Mouse (Mus musculus) liver, embryonic 14.5 days (tissue): ENCODE measurements around the gene Slx4. TPM values are rescaled to one million over a fixed set of nuclear protein-coding genes. Genes with fewer than 3 reads are reported as not detected.

ENCODE experiments used
- ATAC-seq: fragments of 200-750 bp; cut with Nextera tagmentation; 2 replicates; pipeline ENCODE4 v1.8.0; 2017; ENCODE audit warnings: moderate number of reproducible peaks, mild to moderate bottlenecking, moderate library complexity; ENCODE audit not compliant: insufficient read depth
- DNase-seq, 3 experiments: peaks; one replicate each; pipeline ENCODE4 v3.0.0-alpha.2; 2012 to 2013; ENCODE audit warnings: low read depth in 3 of 3, low spot score in 3 of 3
- H3K27ac ChIP-seq: fragments of 300-500 bp; sonication (generic); 2 replicates; pipeline ENCODE4 v1.5.1; 2014; ENCODE audit warnings: moderate library complexity, mild to moderate bottlenecking, control low read depth, inconsistent platforms
- H3K27me3 ChIP-seq: fragments of 300-500 bp; sonication (generic); 2 replicates; pipeline ENCODE4 v1.6.1; 2014; ENCODE audit warnings: mild to moderate bottlenecking, low read length, moderate library complexity; ENCODE audit not compliant: control insufficient read depth, insufficient read depth
- H3K36me3 ChIP-seq: fragments of 300-500 bp; sonication (generic); replicated peaks from 2 replicates; pipeline ENCODE4 v1.6.1; 2014; ENCODE audit warnings: low read depth; ENCODE audit not compliant: control insufficient read depth, insufficient read depth
- H3K4me1 ChIP-seq, 2 experiments: fragments of 200-500 bp in 1 of 2; fragments of 300-500 bp in 1 of 2; sonication (generic) in 1 of 2; replicated peaks; 2 replicates each; pipeline ENCODE4 v1.6.1; 2012 to 2014; ENCODE audit warnings: antibody characterized with exemption in 1 of 2, inconsistent platforms in 1 of 2, low read length in 1 of 2; ENCODE audit not compliant: control insufficient read depth in 2 of 2, insufficient read depth in 2 of 2
- H3K4me2 ChIP-seq: fragments of 300-500 bp; sonication (generic); 2 replicates; pipeline ENCODE4 v1.6.1; 2014; ENCODE audit warnings: low read depth, mild to moderate bottlenecking, control low read depth, moderate library complexity
- H3K4me3 ChIP-seq, 2 experiments: fragments of 200-500 bp in 1 of 2; fragments of 300-500 bp in 1 of 2; sonication (generic) in 1 of 2; 2 replicates each; pipeline ENCODE4 v1.5.1; 2012 to 2014; ENCODE audit warnings: low read depth in 2 of 2, low read length in 2 of 2, mild to moderate bottlenecking in 2 of 2, control low read depth in 1 of 2, inconsistent platforms in 1 of 2, moderate library complexity in 1 of 2; ENCODE audit not compliant: insufficient read depth in 1 of 2
- H3K9ac ChIP-seq: fragments of 300-500 bp; sonication (generic); replicated peaks from 2 replicates; pipeline ENCODE4 v1.6.1; 2014; ENCODE audit warnings: mild to moderate bottlenecking, control low read depth, moderate library complexity
- H3K9me3 ChIP-seq: fragments of 300-500 bp; sonication (generic); 2 replicates; pipeline ENCODE4 v1.6.1; 2016; ENCODE audit warnings: low read length, mixed read lengths; ENCODE audit not compliant: control insufficient read depth
- CTCF ChIP-seq: IDR thresholded peaks from 2 replicates; pipeline ENCODE4 v1.5.1; 2016; ENCODE audit warnings: antibody characterized with exemption, low read depth, control low read depth
- EP300 ChIP-seq: IDR thresholded peaks from 2 replicates; pipeline ENCODE4 v1.6.1; 2016; ENCODE audit warnings: antibody characterized with exemption, low read depth
- WGBS: fragments of 180-500 bp; shearing (Covaris S2); extraction: QIAGEN DNeasy Blood & Tissue Kit; methylation state at CpG from one replicate; pipeline ENCODE4 v1.1.7; 2014; ENCODE audit not compliant: insufficient replicate concordance; 5-methylcytosine and 5-hydroxymethylcytosine counted together
- polyA plus RNA-seq, 2 experiments: library from polyadenylated mRNA; depleted of rRNA in 1 of 2; stranded (reverse) in 1 of 2; unstranded in 1 of 2; fragments of >200 nt; fragmentation: Nextera tagmentation in 1 of 2; extraction: Ambion mirVana in 1 of 2; gene quantifications; 2 replicates each; pipeline versions ENCODE4 v1.2.1 to v1.2.3; 2012 to 2014

The Slx4 gene
- polyA plus RNA-seq, 2 experiments: 7.6 to 15.0 TPM

GRCm38 (mm10) chr16:3933536-3933935, 70.0 kb downstream of the Slx4 start:
- DNase-seq (no peak), ATAC-seq (no peak)
- no peaks in the 10 kb centered on the region for H3K4me1 ChIP-seq
- H3K9me3 ChIP-seq: no peaks in the 10 kb centered on the region
- H3K36me3 ChIP-seq: no peaks in the 10 kb centered on the region; the same call in 1 of the 2 replicates
- H3K9ac ChIP-seq: no peak overlapping the region
- H3K27me3 ChIP-seq: no peaks in the 10 kb centered on the region
- H3K27ac ChIP-seq: no peak overlapping the region
- TF ChIP-seq EP300 (no peak), CTCF (no peak)
- 73% methylated on average over 6 of the region's 6 CpGs for WGBS
- H3K4me2 ChIP-seq: no peak overlapping the region
- H3K4me3 ChIP-seq: no peak overlapping the region

- no peak for TF ChIP-seq CTCF
- no peak for TF ChIP-seq EP300
- DNase-seq (no peak), ATAC-seq (no peak)
- Histone ChIP-seq H3K4me3 (no peak overlapping the region), H3K9ac (no peak overlapping the region), H3K36me3 (peaks cover 6% of the 10 kb centered on the region), H3K4me1 (no peaks in the 10 kb centered on the region), H3K27me3 (no peaks in the 10 kb centered on the region), H3K9me3 (no peaks in the 10 kb centered on the region), H3K4me2 (no peak overlapping the region), H3K27ac (no peak overlapping the region)
- 57% methylated on average over 7 of the region's 7 CpGs for WGBS
These were observed 74.4 kb downstream of the Slx4 start for GRCm38 (mm10) chr16:3929151-3929550.

Other genes starting within 250 kb of the Slx4 start
- not detected in 2 replicates for gene Olfr15, start 172.9 kb downstream of the Slx4 start, polyA plus RNA-seq (2012; rRNA removed)
- not detected in 2 replicates for gene Olfr15, start 172.9 kb downstream of the Slx4 start, polyA plus RNA-seq (2014; fragmentation: Nextera tagmentation; extraction: Ambion mirVana)
- 0.34 and 0.35 TPM in 2 replicates for gene Zfp174, start 156.5 kb downstream of the Slx4 start, polyA plus RNA-seq (2012; rRNA removed)
- 0.22 and 0.27 TPM in 2 replicates for gene Zfp174, start 156.5 kb downstream of the Slx4 start, polyA plus RNA-seq (2014; fragmentation: Nextera tagmentation; extraction: Ambion mirVana)
- gene Naa60, start 131.4 kb downstream of the Slx4 start, polyA plus RNA-seq (2012; rRNA removed): 14.9 and 15.5 TPM in 2 replicates
- 19.3 and 20.4 TPM in 2 replicates for gene Naa60, start 131.4 kb downstream of the Slx4 start, polyA plus RNA-seq (2014; fragmentation: Nextera tagmentation; extraction: Ambion mirVana)
- gene Zfp597, start 119.2 kb downstream of the Slx4 start, polyA plus RNA-seq (2012; rRNA removed): 1.6 and 2.0 TPM in 2 replicates
- 1.4 and 2.0 TPM in 2 replicates for gene Zfp597, start 119.2 kb downstream of the Slx4 start, polyA plus RNA-seq (2014; fragmentation: Nextera tagmentation; extraction: Ambion mirVana)
- gene Gm20695, start 119.1 kb downstream of the Slx4 start, polyA plus RNA-seq (2012; rRNA removed): 0.17 and 0.26 TPM in 2 replicates
- gene Gm20695, start 119.1 kb downstream of the Slx4 start, polyA plus RNA-seq (2014; fragmentation: Nextera tagmentation; extraction: Ambion mirVana): 0.46 and 0.75 TPM in 2 replicates
- gene 1700037C18Rik, start 95.1 kb downstream of the Slx4 start, polyA plus RNA-seq (2012; rRNA removed): 0.75 and 1.4 TPM in 2 replicates
- gene 1700037C18Rik, start 95.1 kb downstream of the Slx4 start, polyA plus RNA-seq (2014; fragmentation: Nextera tagmentation; extraction: Ambion mirVana): 1.6 and 2.4 TPM in 2 replicates
- gene Cluap1, start 95.0 kb downstream of the Slx4 start, polyA plus RNA-seq (2012; rRNA removed): 2.5 and 5.6 TPM in 2 replicates
- gene Cluap1, start 95.0 kb downstream of the Slx4 start, polyA plus RNA-seq (2014; fragmentation: Nextera tagmentation; extraction: Ambion mirVana): 8.4 and 9.2 TPM in 2 replicates
- gene Nlrc3, start 27.1 kb downstream of the Slx4 start, polyA plus RNA-seq (2012; rRNA removed): 0.32 and 0.33 TPM in 2 replicates
- gene Nlrc3, start 27.1 kb downstream of the Slx4 start, polyA plus RNA-seq (2014; fragmentation: Nextera tagmentation; extraction: Ambion mirVana): 0.05 and 0.09 TPM in 2 replicates
- not detected in 2 replicates for gene Dnase1, start 33.2 kb upstream of the Slx4 start, polyA plus RNA-seq (2012; rRNA removed)
- 0.76 and 0.86 TPM in 2 replicates for gene Dnase1, start 33.2 kb upstream of the Slx4 start, polyA plus RNA-seq (2014; fragmentation: Nextera tagmentation; extraction: Ambion mirVana)
- gene Trap1, start 74.1 kb upstream of the Slx4 start, polyA plus RNA-seq (2012; rRNA removed): 55.3 and 65.9 TPM in 2 replicates
- 78.5 and 87.4 TPM in 2 replicates for gene Trap1, start 74.1 kb upstream of the Slx4 start, polyA plus RNA-seq (2014; fragmentation: Nextera tagmentation; extraction: Ambion mirVana)
- gene Crebbp, start 210.2 kb upstream of the Slx4 start, polyA plus RNA-seq (2012; rRNA removed): 3.1 and 3.6 TPM in 2 replicates
- gene Crebbp, start 210.2 kb upstream of the Slx4 start, polyA plus RNA-seq (2014; fragmentation: Nextera tagmentation; extraction: Ambion mirVana): 7.0 and 8.9 TPM in 2 replicates